Mouse (Mus musculus) C2C12 (cell line): ENCODE results near the gene Cox7b. TPM values are rescaled to one million over a fixed set of nuclear protein-coding genes. Genes with fewer than 3 reads are reported as not detected.
A peak's percentile ranks its signal among the peaks of the same experiment; 100 is the strongest.

Experiments used
- H3K27me3 ChIP-seq: one replicate; pipeline ENCODE4 v1.6.1; 2011; ENCODE audit not compliant: control insufficient read depth, insufficient read depth, insufficient read length
- H3K36me3 ChIP-seq: one replicate; pipeline ENCODE4 v1.6.1; 2011; ENCODE audit not compliant: control insufficient read depth, insufficient read depth
- H3K4me3 ChIP-seq: one replicate; pipeline ENCODE4 v1.5.1; 2011; ENCODE audit warnings: mild to moderate bottlenecking, control low read depth; ENCODE audit not compliant: poor library complexity, insufficient read depth, severe bottlenecking
- H3K79me2 ChIP-seq: one replicate; pipeline ENCODE4 v1.6.1; 2011; ENCODE audit not compliant: control insufficient read depth, insufficient read depth
- H3K79me3 ChIP-seq: one replicate; pipeline ENCODE4 v1.6.1; 2011; ENCODE audit warnings: low read depth, control low read depth
- H3ac ChIP-seq: one replicate; pipeline ENCODE3; 2011; ENCODE audit warnings: low read depth; ENCODE audit not compliant: control insufficient read depth, insufficient read length
- CEBPB ChIP-seq: IDR thresholded peaks from one replicate; pipeline ENCODE4 v1.6.1; 2011; ENCODE audit warnings: low read depth, mild to moderate bottlenecking, control low read depth, moderate library complexity
- CTCF ChIP-seq: IDR thresholded peaks from one replicate; pipeline ENCODE4 v1.5.1; 2011; ENCODE audit not compliant: control insufficient read depth, insufficient read depth, insufficient read length
- FOSL1 ChIP-seq: IDR thresholded peaks from one replicate; pipeline ENCODE4 v1.8.0; 2011; ENCODE audit warnings: mild to moderate bottlenecking, low read length; ENCODE audit not compliant: poor library complexity, insufficient read depth, severe bottlenecking
- MAX ChIP-seq: IDR thresholded peaks from one replicate; pipeline ENCODE4 v1.6.1; 2011; ENCODE audit warnings: mild to moderate bottlenecking, control low read depth
- MYOD1 ChIP-seq: IDR thresholded peaks from one replicate; pipeline ENCODE4 v1.6.1; 2011; ENCODE audit warnings: low read depth; ENCODE audit not compliant: control insufficient read depth, insufficient read length
- MYOG ChIP-seq: IDR thresholded peaks from one replicate; pipeline ENCODE4 v1.6.1; 2011; ENCODE audit not compliant: control insufficient read depth, insufficient read length; ENCODE audit errors: extremely low read depth
- USF1 ChIP-seq: IDR thresholded peaks from one replicate; pipeline ENCODE4 v1.6.1; 2011; ENCODE audit warnings: low read depth, mild to moderate bottlenecking, control low read depth, moderate library complexity
- polyA plus RNA-seq: library from polyadenylated mRNA; unstranded; fragments of >200 nt; fragmentation: generic; extraction: Trizol; gene quantifications from one replicate; pipeline ENCODE4 v1.2.1, GENCODE M21; 2012; ENCODE audit warnings: missing spikeins

Cox7b gene
- polyA plus RNA-seq, 1 experiment, result 194 TPM

DNA sequence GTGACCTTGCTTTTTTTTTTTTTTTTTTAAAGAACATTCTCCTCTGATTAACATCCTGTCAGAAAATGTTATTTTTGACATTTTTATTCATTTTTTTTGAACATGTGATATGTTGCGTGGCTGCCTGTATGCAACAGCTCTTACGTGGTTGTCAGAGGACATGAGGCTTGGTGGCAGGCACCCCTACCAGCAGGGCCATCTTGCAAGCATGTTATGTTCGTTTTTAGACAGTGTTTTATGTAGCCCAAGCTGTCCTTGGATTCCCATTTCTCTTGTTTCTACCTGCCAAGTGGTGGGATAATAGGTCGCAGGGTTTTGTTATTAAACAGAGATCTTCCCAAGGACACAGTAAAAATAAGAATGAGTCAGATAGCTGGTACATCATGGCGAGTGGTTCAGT, 14.7 kb downstream of the Cox7b start:
- H3K79me2 ChIP-seq, result peaks cover 63% of the 10 kb centered on the region
- TF ChIP-seq CTCF (no peak), CEBPB (no peak), MYOG (no peak), USF1 (no peak), MAX (no peak), FOSL1 (no peak), MYOD1 (no peak)
- no peak overlapping the region for H3K4me3 ChIP-seq

GRCm38 (mm10) chrX:106031124-106031523, 15.6 kb downstream of the Cox7b start:
- no peak overlapping the region for H3K4me3 ChIP-seq
- peaks cover 67% of the 10 kb centered on the region for H3K79me2 ChIP-seq
- peaks cover 15% of the 10 kb centered on the region for H3K79me3 ChIP-seq
- H3K36me3 ChIP-seq, result no peaks in the 10 kb centered on the region
- TF ChIP-seq CEBPB (no peak), MYOD1 (no peak)
- no peak overlapping the region for H3ac ChIP-seq
- no peaks in the 10 kb centered on the region for H3K27me3 ChIP-seq

More for the DNA sequence above, 14.7 kb downstream of the Cox7b start:
- peaks cover 15% of the 10 kb centered on the region for H3K79me3 ChIP-seq
- no peaks in the 10 kb centered on the region for H3K27me3 ChIP-seq
- no peak overlapping the region for H3ac ChIP-seq
- H3K36me3 ChIP-seq, result no peaks in the 10 kb centered on the region

DNA sequence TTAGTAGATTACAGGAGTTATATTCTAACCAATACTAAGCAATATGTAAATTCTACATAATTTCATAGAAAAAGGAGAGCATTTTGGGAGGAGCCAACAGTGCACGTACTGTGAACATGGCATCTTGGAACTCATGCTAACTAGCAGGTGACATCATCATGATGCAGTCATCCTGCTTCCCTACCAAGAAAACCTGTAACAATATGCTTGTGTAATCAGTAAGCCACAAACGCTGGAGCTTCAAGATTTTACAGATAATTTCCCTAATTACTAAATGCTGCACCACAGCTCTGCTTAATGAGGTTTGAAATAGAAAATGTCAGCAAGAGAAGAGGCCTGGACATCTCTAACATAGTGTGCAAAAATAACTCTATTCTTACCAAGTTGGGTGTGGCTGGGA, 20.2 kb downstream of the Cox7b start:
- TF ChIP-seq USF1, result no peak
- TF ChIP-seq MYOD1, result no peak
- no peak for TF ChIP-seq MYOG
- TF ChIP-seq FOSL1, result no peak
- no peak for TF ChIP-seq MAX
- no peak for TF ChIP-seq CEBPB
- TF ChIP-seq CTCF, result no peak
- no peak overlapping the region for H3ac ChIP-seq
- no peak overlapping the region for H3K4me3 ChIP-seq
- peaks cover 13% of the 10 kb centered on the region for H3K79me3 ChIP-seq
- H3K79me2 ChIP-seq, result peaks cover 52% of the 10 kb centered on the region
- H3K36me3 ChIP-seq, result no peaks in the 10 kb centered on the region
- H3K27me3 ChIP-seq, result no peaks in the 10 kb centered on the region

- Histone ChIP-seq H3K27me3 (no peaks in the 10 kb centered on the region), H3K4me3 (no peak overlapping the region), H3K79me3 (peaks cover 12% of the 10 kb centered on the region), H3ac (no peak overlapping the region), H3K36me3 (no peaks in the 10 kb centered on the region), H3K79me2 (peaks cover 38% of the 10 kb centered on the region)
- TF ChIP-seq MYOG, result no peak
Measured at GRCm38 (mm10) chrX:106037185-106037752, 21.8 kb downstream of the Cox7b start.

- TF ChIP-seq CTCF (no peak), FOSL1 (no peak), CEBPB (no peak), MYOD1 (peak; percentile 20), USF1 (no peak)
- Histone ChIP-seq H3K36me3 (no peaks in the 10 kb centered on the region), H3ac (no peak overlapping the region)
Measured at GRCm38 (mm10) chrX:106043863-106044617, 28.5 kb downstream of the Cox7b start.

GRCm38 (mm10) chrX:106045455-106045854, 30.0 kb downstream of the Cox7b start:
- TF ChIP-seq MYOG, result no peak
- TF ChIP-seq USF1, result no peak
- TF ChIP-seq FOSL1, result no peak
- no peak for TF ChIP-seq MAX
- TF ChIP-seq CTCF, result no peak
- TF ChIP-seq MYOD1, result no peak
- no peak for TF ChIP-seq CEBPB
- peaks cover 18% of the 10 kb centered on the region for H3K79me2 ChIP-seq
- no peaks in the 10 kb centered on the region for H3K36me3 ChIP-seq
- H3K4me3 ChIP-seq, result no peak overlapping the region
- no peak overlapping the region for H3ac ChIP-seq
- peaks cover 2% of the 10 kb centered on the region for H3K79me3 ChIP-seq
- no peaks in the 10 kb centered on the region for H3K27me3 ChIP-seq

More at GRCm38 (mm10) chrX:106043863-106044617, 28.5 kb downstream of the Cox7b start:
- Histone ChIP-seq H3K4me3 (no peak overlapping the region), H3K79me3 (peaks cover 2% of the 10 kb centered on the region), H3K27me3 (no peaks in the 10 kb centered on the region), H3K79me2 (peaks cover 22% of the 10 kb centered on the region)
